Mouse (Mus musculus) embryonic fibroblast, embryonic 13.5 days (primary cell): ENCODE results near the gene Syt2. TPM values are rescaled to one million over a fixed set of nuclear protein-coding genes. Genes with fewer than 3 reads are reported as not detected.

Experiments
- H3K27ac ChIP-seq: 2 replicates; pipeline ENCODE4 v1.5.1; 2012; ENCODE audit warnings: low read length, control low read depth, inconsistent platforms; ENCODE audit not compliant: insufficient read depth
- H3K4me1 ChIP-seq: 2 replicates; pipeline ENCODE4 v1.6.1; 2011; ENCODE audit warnings: low read length; ENCODE audit not compliant: control insufficient read depth, insufficient read depth
- H3K4me3 ChIP-seq: 2 replicates; pipeline ENCODE4 v1.5.1; 2011; ENCODE audit warnings: mild to moderate bottlenecking, control low read depth, low read length; ENCODE audit not compliant: insufficient read depth
- CTCF ChIP-seq: IDR thresholded peaks from 2 replicates; pipeline ENCODE4 v1.5.1; 2011; ENCODE audit warnings: mild to moderate bottlenecking, control low read depth, low read length, moderate library complexity, borderline replicate concordance; ENCODE audit not compliant: insufficient read depth
- POLR2A ChIP-seq: IDR thresholded peaks from 2 replicates; pipeline ENCODE4 v1.6.1; 2011; ENCODE audit warnings: low read depth, mild to moderate bottlenecking, control low read depth, low read length, moderate library complexity
- polyA plus RNA-seq: library from polyadenylated mRNA; stranded (reverse); fragments of >200 nt; gene quantifications from 2 replicates; pipeline ENCODE4 v1.2.4, GENCODE M21; 2011; ENCODE audit warnings: low read depth; ENCODE audit not compliant: missing spikeins, insufficient read length

Syt2 gene
- polyA plus RNA-seq, 1 experiment = not detected

DNA sequence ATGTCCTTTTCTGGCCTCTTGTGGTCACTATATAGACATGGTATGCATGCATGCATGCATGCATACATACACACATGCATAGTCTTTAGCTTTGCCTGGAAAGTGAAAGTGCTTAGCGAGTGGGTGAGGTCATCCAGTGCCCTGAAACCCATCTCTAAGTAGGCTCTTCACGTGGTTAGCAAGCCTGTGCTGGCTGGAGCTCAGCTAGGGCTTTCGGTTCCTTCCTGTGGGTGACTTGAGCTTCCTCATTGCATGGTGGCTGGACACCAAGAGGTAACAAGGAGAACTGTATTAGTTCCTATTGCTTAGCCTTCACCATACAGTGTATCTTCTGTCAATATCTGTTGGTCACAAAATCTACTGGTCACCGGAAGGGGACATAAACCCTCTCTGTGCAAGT, 33.0 kb downstream of the Syt2 start:
- no peaks in the 10 kb centered on the region for H3K4me1 ChIP-seq
- TF ChIP-seq CTCF (no peak), POLR2A (no peak)
- no peak overlapping the region for H3K27ac ChIP-seq
- no peak overlapping the region for H3K4me3 ChIP-seq

DNA sequence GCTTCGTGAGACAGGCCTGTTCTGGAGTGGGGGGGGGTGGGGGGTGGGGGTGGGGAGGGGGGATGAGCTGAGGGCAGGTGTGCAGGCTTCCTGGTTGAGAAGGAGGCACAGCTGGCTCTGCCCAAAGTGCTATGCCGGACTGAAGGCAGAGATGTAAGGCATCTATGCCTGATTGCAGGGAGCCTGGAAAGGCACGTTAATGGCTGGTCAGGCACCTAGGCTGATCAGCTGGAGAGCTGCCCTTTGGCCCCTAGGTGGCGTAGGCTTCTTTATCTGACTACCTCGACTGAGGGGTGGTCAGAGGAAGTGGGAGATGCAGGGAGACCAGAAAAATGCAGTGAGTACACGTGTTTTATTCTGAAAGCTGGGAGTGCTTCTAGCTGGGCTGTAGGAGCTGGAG, 34.1 kb downstream of the Syt2 start:
- no peak overlapping the region for H3K4me3 ChIP-seq
- H3K4me1 ChIP-seq = no peaks in the 10 kb centered on the region
- no peak for TF ChIP-seq CTCF
- TF ChIP-seq POLR2A = no peak
- H3K27ac ChIP-seq = no peak overlapping the region

DNA sequence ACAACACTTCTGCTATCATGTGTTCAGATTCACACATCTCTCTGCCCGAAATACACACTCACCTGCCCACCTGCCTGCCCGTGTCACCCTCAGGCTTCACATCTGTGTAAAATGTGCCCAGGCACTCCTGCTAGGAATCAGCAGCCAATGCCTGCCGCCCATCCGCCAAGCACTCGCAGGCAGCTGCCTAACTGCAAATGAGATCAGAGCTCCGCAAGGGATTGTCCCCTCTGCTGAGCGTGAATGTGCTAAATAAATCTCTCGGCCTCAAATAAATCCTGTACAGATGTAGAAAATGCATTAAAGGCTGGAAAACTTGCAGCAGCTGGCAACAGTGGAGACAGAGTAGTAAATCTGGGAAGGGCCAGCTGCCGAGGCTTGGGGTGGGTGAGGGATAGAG, 36.0 kb downstream of the Syt2 start:
- TF ChIP-seq POLR2A (no peak), CTCF (no peak)
- Histone ChIP-seq H3K4me3 (no peak overlapping the region), H3K27ac (no peak overlapping the region), H3K4me1 (no peaks in the 10 kb centered on the region)

DNA sequence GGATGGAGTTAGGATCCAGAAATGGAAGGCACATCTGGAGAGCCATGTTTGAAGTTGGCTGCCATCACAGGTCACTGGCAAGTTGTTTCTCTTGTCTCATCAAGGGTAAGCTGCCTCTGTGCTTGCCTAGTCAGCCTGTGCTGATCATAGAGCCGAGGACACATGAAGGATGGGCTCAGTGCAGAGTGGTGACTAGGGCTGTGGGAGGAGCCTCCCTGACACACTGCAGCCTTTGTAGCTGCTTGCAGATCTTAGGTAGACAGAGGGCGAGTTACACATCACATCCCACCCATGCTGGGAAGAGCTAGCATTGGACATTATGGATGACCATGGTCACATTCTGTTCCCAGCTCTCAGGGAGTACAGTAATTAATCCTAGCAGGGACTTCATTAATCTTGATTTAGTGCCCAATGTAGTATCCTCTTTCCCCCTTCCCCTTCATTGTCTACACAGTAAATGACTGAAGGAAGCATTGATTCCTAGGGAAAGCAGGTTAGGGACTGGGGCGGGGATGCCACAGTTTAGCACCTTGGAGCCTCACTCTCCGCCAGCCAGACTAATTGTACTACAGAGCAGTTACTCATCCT, 40.5 kb downstream of the Syt2 start:
- H3K4me3 ChIP-seq = no peak overlapping the region
- TF ChIP-seq CTCF (no peak), POLR2A (no peak)
- H3K4me1 ChIP-seq = no peaks in the 10 kb centered on the region
- no peak overlapping the region for H3K27ac ChIP-seq

DNA sequence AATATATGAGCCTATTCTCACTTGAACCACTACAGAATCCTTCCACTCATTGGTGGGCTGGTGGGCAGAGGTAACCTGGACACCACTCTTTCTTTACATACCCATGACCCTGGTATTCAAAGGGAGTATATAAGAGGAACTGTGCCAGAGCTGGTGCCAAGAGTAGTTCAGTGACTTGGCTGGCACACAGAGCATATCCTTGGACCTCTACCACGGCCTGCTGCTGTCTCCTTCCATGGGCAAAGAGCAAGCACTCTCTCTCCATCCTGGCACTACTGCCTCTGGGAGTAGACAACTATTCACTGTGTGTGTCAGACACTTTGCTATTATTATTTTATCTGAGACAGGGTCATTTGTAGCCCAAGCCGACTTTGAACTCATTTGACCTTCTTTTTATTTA, 49.8 kb downstream of the Syt2 start:
- Histone ChIP-seq H3K4me3 (no peak overlapping the region), H3K4me1 (no peaks in the 10 kb centered on the region), H3K27ac (no peak overlapping the region)
- TF ChIP-seq POLR2A = no peak
- no peak for TF ChIP-seq CTCF

DNA sequence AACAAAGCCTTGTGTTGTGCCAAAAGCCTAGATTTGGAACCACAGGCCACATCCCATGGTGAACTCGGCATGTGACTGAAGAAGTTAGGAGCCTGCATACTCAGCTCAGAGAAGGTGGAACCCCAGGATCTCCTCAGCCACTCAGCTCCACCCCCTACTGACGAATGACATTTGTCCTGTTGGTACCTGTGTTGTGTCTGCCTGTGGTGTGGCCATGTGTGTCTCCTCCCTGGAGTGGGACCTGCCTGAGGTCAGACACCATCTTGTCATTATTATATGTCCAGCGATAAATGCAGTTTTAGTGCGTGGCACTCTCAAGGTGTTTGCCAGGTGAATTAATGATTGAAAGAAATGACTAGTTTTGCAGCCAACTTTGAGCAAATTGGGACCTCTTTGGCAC, 50.6 kb downstream of the Syt2 start:
- TF ChIP-seq CTCF (no peak), POLR2A (no peak)
- H3K4me3 ChIP-seq = no peak overlapping the region
- H3K27ac ChIP-seq = no peak overlapping the region
- no peaks in the 10 kb centered on the region for H3K4me1 ChIP-seq

DNA sequence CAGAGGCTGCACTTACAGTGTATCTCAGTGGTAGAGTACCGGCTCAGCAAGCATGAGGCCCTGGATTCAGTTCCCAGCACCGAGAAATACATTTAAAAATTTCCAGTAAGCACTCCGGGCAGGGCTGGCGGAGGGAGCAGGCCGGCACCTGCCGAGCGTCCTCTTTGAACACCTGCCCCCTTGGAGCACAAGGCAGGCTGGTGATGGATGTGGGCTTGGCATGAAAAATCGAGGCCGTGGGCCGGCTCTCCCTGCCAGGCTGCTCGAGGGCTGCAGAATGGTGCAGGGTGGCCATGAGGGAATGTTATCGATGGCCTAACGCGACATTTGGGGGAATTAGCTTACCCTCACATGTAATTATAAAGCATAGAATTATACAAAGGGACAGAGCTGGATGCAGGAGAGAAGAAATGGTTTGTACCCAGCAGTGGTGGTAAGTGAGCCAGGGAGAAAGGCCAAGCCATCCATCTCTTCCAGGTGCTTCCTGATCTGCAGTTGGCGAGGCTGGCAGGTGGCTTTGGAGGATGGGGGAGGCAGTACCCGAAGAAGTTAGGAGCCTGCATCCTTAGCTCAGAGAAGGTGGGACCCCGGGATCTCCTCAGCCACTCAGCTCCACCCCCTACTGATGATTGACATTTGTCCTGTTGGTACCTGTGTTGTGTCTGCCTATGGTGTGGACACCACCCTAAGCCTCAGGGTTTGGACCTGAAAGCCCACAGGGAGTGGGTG, 51.2 kb downstream of the Syt2 start:
- no peaks in the 10 kb centered on the region for H3K4me1 ChIP-seq
- no peak overlapping the region for H3K27ac ChIP-seq
- no peak overlapping the region for H3K4me3 ChIP-seq
- TF ChIP-seq POLR2A = no peak
- TF ChIP-seq CTCF = no peak

DNA sequence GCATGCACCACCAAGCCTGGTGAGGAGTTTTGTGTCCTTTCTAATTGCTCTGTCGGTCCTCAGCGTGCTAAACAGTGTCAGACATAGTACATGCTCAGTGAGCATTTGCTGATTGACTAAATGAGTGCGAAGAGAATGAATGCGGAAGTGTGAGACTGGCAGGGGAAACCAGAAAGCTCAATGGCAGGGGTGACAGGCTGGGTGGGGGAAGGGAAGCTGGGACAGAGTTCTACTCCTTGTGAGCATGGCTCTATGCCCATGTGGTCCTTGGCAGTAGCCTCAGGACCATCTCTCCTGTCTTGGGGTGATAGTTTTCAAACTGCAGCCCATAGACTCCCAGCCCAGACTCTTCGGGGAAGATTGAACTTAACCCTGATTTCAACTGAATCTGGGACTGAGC, 52.0 kb downstream of the Syt2 start:
- Histone ChIP-seq H3K27ac (no peak overlapping the region), H3K4me3 (no peak overlapping the region), H3K4me1 (no peaks in the 10 kb centered on the region)
- TF ChIP-seq CTCF (no peak), POLR2A (no peak)

DNA sequence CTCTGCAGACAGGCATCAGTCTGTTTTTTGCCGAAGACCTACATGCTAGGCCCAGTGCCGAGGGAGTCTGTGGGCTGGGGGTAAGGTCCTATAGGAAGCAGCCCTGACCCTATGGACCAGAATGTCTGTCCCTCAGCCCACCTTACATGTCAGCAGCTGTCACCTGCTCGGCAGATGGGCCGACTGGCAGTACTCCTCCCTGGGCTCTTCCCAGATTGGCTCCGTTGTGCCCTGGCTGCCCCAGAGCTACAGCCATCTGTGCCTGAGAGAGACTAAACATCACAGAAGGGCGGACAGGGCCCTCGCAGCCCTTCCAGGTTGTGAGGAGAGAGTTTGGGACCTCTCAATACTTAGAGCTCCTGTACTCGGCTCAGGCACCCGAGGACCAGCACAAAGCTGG, 52.9 kb downstream of the Syt2 start:
- TF ChIP-seq POLR2A (no peak), CTCF (no peak)

DNA sequence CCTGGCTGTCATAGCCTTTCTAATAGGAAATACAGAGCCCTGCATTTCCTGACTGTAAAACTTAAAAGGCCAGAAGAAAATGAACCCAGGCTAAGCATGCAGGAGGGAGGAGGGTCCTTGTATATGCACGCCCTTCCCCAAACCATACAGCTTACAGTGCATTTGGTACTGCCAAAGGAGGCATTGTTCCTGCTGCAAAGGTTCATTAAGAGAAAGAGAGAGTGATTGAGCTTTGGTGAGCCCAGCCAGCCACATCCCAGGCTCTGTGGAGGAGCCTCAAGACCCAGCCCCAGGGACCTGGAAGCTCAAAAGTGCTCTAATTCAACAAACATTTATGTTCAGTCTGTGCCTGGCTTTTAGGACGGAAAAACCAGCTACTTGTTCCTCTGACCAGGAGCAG, 53.7 kb downstream of the Syt2 start:
- no peak overlapping the region for H3K27ac ChIP-seq
- no peaks in the 10 kb centered on the region for H3K4me1 ChIP-seq
- no peak for TF ChIP-seq CTCF
- TF ChIP-seq POLR2A = no peak
- H3K4me3 ChIP-seq = no peak overlapping the region

More for the DNA sequence above, 52.9 kb downstream of the Syt2 start:
- H3K4me1 ChIP-seq = no peaks in the 10 kb centered on the region
- no peak overlapping the region for H3K4me3 ChIP-seq
- no peak overlapping the region for H3K27ac ChIP-seq
